11 mouse cellular contexts compared by ENCODE assay signal in genomic region chr6:112899711-112900110, GRCm38 (mm10). TPM values are rescaled to one million over a fixed set of nuclear protein-coding genes. Genes with fewer than 3 reads are reported as not detected.
A peak's percentile ranks its signal among the peaks of the same experiment; 100 is the strongest.
DNase-seq lines count a peak whose midpoint lies in the region; ATAC-seq and TF ChIP-seq lines count a peak whose summit lies in the region.
"Had no signal": no experiment of that assay in that cellular context is flagged by ENCODE, and none has a peak within 500 bp of the region (broad histone marks: within the 10 kb centered on the region; RNA-seq: fewer than 3 reads in every experiment).

No protein-coding gene starts in this region.

- H3K9me3 ChIP-seq in embryonic facial prominence, embryonic 13.5 days = no peaks in the 10 kb centered on the region
- no peaks in the 10 kb centered on the region for H3K9me3 ChIP-seq in hindbrain, embryonic 13.5 days
- no peaks in the 10 kb centered on the region for H3K9me3 ChIP-seq in neural tube, embryonic 15.5 days (replicated peaks)
- H3K9me3 ChIP-seq: limb, embryonic 13.5 days had no signal

- 0 out of 2 replicates have a peak, but pooled peaks have one; percentile 5 for TF ChIP-seq CTCF in layer of hippocampus, adult 2 months (conservative IDR thresholded peaks at IDR 0.05)

- H3K4me1 ChIP-seq in embryonic facial prominence, embryonic 13.5 days = peaks cover 30% of the 10 kb centered on the region
- H3K4me1 ChIP-seq in hindbrain, embryonic 13.5 days (replicated peaks) = peaks cover 89% of the 10 kb centered on the region
- H3K4me1 ChIP-seq in neural tube, embryonic 15.5 days = peaks cover 75% of the 10 kb centered on the region

- H3K36me3 ChIP-seq in embryonic facial prominence, embryonic 13.5 days = no peaks in the 10 kb centered on the region
- H3K36me3 ChIP-seq in hindbrain, embryonic 13.5 days = no peaks in the 10 kb centered on the region
- no peaks in the 10 kb centered on the region for H3K36me3 ChIP-seq in neural tube, embryonic 15.5 days
- H3K36me3 ChIP-seq: limb, embryonic 13.5 days had no signal

- H3K27ac ChIP-seq in layer of hippocampus, adult 2 months = peak overlapping the region; percentile 79
- H3K27ac ChIP-seq in embryonic facial prominence, embryonic 13.5 days = 0 out of 2 replicates have a peak overlapping the region, but pooled peaks have one; percentile 17
- H3K27ac ChIP-seq in hindbrain, embryonic 13.5 days = peak overlapping the region; percentile 92
- H3K27ac ChIP-seq in neural tube, embryonic 15.5 days (replicated peaks) = 0 out of 2 replicates have a peak overlapping the region, but pooled peaks have one; percentile 30
- H3K27ac ChIP-seq: limb, embryonic 13.5 days had no signal

- WGBS in embryonic facial prominence, embryonic 13.5 days = 18% methylated on average over 1 of the region's 1 CpGs
- 27% methylated on average over 1 of the region's 1 CpGs for WGBS in hindbrain, embryonic 13.5 days
- WGBS in neural tube, embryonic 15.5 days = 17% methylated on average over 1 of the region's 1 CpGs

- no peak for ATAC-seq in embryonic facial prominence, embryonic 13.5 days (ENCODE audit: insufficient number of reproducible peaks, insufficient read depth, low FRiP score, low TSS enrichment, low read depth)
- no peak for ATAC-seq in hindbrain, embryonic 13.5 days (ENCODE audit: low FRiP score)
- ATAC-seq in neural tube, embryonic 15.5 days (ENCODE audit: low FRiP score) = no peak
- no peak for ATAC-seq in megakaryocyte, adult 5-6 weeks (ENCODE audit: poor library complexity, severe bottlenecking)

- no peak overlapping the region for H3K4me3 ChIP-seq in layer of hippocampus, adult 2 months
- H3K4me3 ChIP-seq in embryonic facial prominence, embryonic 13.5 days = no peak overlapping the region
- H3K4me3 ChIP-seq in hindbrain, embryonic 13.5 days = no peak overlapping the region
- no peak overlapping the region for H3K4me3 ChIP-seq in neural tube, embryonic 15.5 days (replicated peaks)
- H3K4me3 ChIP-seq: limb, embryonic 13.5 days had no signal

- no peak overlapping the region for H3K9ac ChIP-seq in embryonic facial prominence, embryonic 13.5 days
- H3K9ac ChIP-seq in hindbrain, embryonic 13.5 days = no peak overlapping the region
- H3K9ac ChIP-seq in neural tube, embryonic 15.5 days (replicated peaks) = no peak overlapping the region
- H3K9ac ChIP-seq: limb, embryonic 13.5 days had no signal

- no peaks in the 10 kb centered on the region for H3K27me3 ChIP-seq in embryonic facial prominence, embryonic 13.5 days
- H3K27me3 ChIP-seq in hindbrain, embryonic 13.5 days = no peaks in the 10 kb centered on the region
- no peaks in the 10 kb centered on the region for H3K27me3 ChIP-seq in neural tube, embryonic 15.5 days (replicated peaks)
- H3K27me3 ChIP-seq: limb, embryonic 13.5 days had no signal

- DNase-seq in layer of hippocampus, adult 2 months (ENCODE audit: low spot score in 2 of 2) = no peak
- DNase-seq in layer of hippocampus, adult 8-10 months (ENCODE audit: low spot score in 2 of 2) = no peak
- DNase-seq in left cerebral cortex, adult 9 months (ENCODE audit: low spot score in 2 of 2) = no peak
- DNase-seq: kidney, adult 18-20 months; thymus, adult 18-20 months had no signal

- no peak overlapping the region for H3K4me2 ChIP-seq in embryonic facial prominence, embryonic 13.5 days
- H3K4me2 ChIP-seq in hindbrain, embryonic 13.5 days = 0 out of 2 replicates have a peak overlapping the region, but pooled peaks have one; percentile 6
- no peak overlapping the region for H3K4me2 ChIP-seq in neural tube, embryonic 15.5 days
- H3K4me2 ChIP-seq: heart, embryonic 11.5 days; limb, embryonic 13.5 days had no signal

RNA-seq across cellular contexts. Expression of gene Srgap3, which starts 47.4 kb away (rescaled TPM):
- 100 to 1,000 TPM; 288 to 291 TPM for total RNA-seq in layer of hippocampus, adult 2 months (2021)
- 100 to 1,000 TPM; 230 to 304 (median 268) TPM for total RNA-seq in layer of hippocampus, adult 8-10 months (2022)
- polyA plus RNA-seq in embryonic facial prominence, embryonic 13.5 days (2015; fragmentation: Nextera tagmentation; extraction: Ambion mirVana) = 6.5 and 7.1 TPM in 2 replicates
- polyA plus RNA-seq in hindbrain, embryonic 13.5 days (2015; fragmentation: Nextera tagmentation; extraction: Ambion mirVana) = 37.5 and 42.3 TPM in 2 replicates
- 24.1 and 26.3 TPM in 2 replicates for polyA plus RNA-seq in neural tube, embryonic 15.5 days (2015; fragmentation: Nextera tagmentation; extraction: Ambion mirVana)
- 3.5 and 6.1 TPM in 2 replicates for total RNA-seq in megakaryocyte, adult 5-6 weeks (2015)
- 2.7 and 2.8 TPM in 2 replicates for total RNA-seq in megakaryocyte, adult 5-6 weeks (2017)

Comparison
In these comparisons a context has a peak if more than half of its experiments do, and no peak if none do; other contexts are left out.
1. H3K27ac ChIP-seq: peak in every context shown above with its lines; median percentile 92 in hindbrain, embryonic 13.5 days; 79 in layer of hippocampus, adult 2 months; 30 in neural tube, embryonic 15.5 days; 17 in embryonic facial prominence, embryonic 13.5 days.
2. RNA of gene Srgap3, which starts 47.4 kb away (total RNA-seq): 230 to 304 TPM in layer of hippocampus, adult 8-10 months and 288 to 291 TPM in layer of hippocampus, adult 2 months; 2.7 to 6.1 TPM in megakaryocyte, adult 5-6 weeks; every median in the first group is over 10 times any median in the second.